Mouse (Mus musculus) CD4-positive, CD25-positive, alpha-beta regulatory T cell, adult 4 months (primary cell): ENCODE data around the gene 2610507B11Rik. TPM values are rescaled to one million over a fixed set of nuclear protein-coding genes. Genes with fewer than 3 reads are reported as not detected.

Experiments
- ATAC-seq: one replicate; pipeline ENCODE4 v1.8.0; 2017
- polyA plus RNA-seq, 2 experiments: library from polyadenylated mRNA; unstranded; fragments of 100-300 nt; shearing (Covaris generic); gene quantifications; one replicate each; pipeline ENCODE4 v1.2.1; 2017

The 2610507B11Rik gene
- polyA plus RNA-seq, 2 experiments from 2014 or later, result 34.2 to 48.1 TPM

- no peak for ATAC-seq
These were observed 27.7 kb downstream of the 2610507B11Rik start for GRCm38 (mm10) chr11:78289146-78289763.

DNA sequence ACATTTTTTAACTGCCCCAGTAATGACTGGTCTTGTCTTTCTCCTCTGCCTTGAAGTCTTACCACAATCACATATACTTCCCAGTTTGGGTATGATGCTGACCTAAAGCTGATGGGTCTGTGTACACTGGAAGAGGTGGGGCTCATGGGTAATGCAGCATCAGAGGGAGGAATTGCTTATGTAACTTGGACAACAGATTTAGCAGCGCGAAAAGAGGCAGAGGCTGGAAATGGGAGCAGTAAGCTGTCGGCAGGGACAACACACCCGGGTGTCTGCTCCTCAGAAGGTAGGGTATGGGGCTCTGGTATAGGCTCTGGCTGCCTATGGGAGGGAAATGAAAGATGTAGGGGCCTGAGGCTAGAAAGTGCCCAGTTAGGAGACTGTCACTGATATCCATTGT, 29.1 kb downstream of the 2610507B11Rik start, which contains the start of gene BC030499:
TSS of gene BC030499 (plus strand) at position 188 of the 400 bp plus-strand sequence.
- no peak for ATAC-seq

- no peak for ATAC-seq
These were observed 33.0 kb downstream of the 2610507B11Rik start for GRCm38 (mm10) chr11:78294585-78294984.

- ATAC-seq, result no peak
These were observed 39.4 kb downstream of the 2610507B11Rik start for GRCm38 (mm10) chr11:78300917-78301316.

- ATAC-seq, result peak; percentile 100
These were observed 40.0 kb downstream of the 2610507B11Rik start, which contains the start of gene Spag5 for GRCm38 (mm10) chr11:78301357-78302084. TSS of gene Spag5 (plus strand) at chr11:78301529.

DNA sequence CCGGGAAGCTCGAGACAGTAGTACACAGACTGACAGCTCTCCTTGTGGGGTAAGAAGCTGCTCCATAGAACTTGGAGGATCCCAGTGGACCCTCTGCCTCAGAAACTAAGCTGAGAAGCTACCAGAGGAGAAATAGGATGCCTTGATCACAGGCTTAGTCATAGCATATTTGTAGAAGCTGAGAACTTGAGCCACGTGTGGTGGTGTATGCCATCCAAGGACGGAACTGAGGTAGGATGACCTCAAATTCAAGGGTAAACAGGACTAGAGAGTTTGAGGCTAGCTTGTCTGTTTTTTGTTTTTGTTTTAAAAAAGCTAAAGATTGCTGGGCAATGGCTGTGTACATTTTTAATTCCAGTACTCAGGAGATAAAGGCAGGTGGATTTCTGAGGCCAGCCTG, 43.7 kb downstream of the 2610507B11Rik start:
- ATAC-seq, result no peak

DNA sequence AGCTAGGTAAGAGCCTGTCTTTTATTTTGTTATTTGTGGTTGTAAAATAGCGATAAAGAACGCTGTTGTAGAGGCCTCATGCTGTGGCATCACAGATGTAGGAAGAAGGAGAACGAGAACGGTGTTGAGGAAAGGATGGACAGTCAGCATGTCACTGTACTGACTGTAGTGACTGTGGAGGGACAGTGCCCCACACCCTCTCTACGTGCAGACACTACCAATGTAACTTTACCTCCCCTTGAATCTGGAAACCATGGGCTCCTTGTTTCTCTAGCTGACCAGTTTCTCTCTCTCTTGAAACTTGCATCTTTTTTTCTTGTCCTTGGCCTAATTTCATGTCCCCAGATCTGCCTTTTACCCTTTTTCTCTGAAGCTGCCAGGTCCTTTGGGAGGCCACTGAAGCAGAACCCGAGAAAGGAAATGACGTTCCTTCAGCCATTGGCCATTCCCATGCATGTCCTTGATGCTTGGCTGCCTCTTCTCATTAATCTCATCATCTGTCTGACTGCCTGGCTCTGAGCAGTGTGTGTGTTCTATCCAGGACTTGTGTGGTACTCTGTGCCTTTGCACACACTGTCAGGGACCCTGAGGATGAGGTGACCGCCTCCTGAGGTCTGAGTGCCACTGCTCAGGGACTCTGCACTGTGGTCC, 49.4 kb downstream of the 2610507B11Rik start:
- ATAC-seq, result no peak

- no peak for ATAC-seq
These were observed 52.1 kb downstream of the 2610507B11Rik start for GRCm38 (mm10) chr11:78313662-78314061.

DNA sequence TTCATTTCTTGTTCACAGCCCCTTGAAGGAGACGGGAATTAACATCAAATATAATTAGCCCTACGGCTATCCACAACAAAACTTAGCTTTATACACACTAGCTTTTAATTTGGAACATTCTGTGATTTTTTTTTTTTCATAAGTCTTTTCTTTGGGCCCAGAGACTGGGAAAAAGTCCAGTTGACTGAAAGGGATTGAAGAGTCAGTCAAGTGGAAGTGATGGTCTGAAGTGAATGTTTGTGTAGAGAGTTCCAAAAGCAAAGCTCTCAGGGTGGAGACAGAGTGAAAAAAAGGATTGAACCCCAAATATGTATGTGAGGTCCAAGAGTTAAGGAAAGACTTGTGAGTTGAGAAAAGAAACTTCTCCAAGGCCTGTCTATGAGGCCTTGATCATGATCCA, 56.9 kb downstream of the 2610507B11Rik start:
- ATAC-seq, result no peak

DNA sequence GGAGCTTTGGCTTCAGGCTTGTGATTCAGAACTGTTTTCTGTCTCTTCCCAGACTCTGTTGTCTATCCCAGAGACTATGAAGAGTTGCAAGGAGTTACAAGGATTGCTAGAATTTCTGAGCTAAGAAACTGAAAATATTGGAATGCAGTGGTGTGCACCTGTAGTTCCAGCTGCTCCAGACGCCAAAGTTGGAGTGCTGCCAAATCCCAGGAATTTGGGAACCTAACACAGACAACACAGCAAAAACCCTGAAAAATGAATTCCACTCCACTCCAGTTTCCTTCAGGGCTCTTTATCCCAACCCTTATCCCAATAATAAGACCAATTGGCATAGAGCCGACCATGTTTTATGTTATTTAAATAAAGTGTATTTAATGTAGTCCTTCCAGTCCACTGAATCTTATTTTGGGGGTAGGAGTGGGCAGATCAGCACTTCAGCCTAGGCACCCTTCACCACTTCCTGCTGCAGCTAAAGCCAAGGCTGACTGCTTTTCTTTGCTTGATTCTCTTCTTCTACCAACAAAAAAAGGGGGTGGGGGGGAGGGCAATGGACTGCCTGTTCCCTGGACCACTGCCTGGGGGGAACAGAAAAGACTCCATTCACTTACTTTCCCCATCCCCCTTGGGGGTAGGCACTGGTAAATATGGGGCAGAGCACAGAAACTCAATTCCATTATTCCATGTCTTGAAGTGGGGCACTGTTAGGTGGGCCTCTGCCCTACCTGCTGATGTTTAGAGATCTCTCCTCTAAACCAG, 60.7 kb downstream of the 2610507B11Rik start:
- peak; percentile 26 for ATAC-seq

DNA sequence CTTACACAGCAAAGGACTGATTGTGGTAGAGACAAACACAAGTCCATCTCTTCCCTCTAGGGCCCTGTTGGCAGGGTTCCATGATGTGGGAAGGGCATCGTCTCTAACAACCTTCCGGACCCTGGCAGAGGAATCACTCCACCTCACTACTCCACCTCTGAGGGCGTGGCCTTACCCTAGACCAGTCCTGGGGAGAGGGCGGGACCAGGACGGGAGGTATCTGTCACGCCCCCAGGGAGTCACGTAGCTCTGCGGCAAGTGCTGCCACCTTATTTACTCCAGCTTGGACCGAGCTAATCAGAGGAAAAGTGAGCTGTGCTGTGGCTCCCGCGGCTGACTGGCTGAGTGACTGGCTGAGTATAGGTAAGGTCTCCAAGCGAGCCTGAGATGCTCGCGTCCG, 61.3 kb downstream of the 2610507B11Rik start, which contains the start of gene Aldoc:
TSS of gene Aldoc (plus strand) at position 109 of the 400 bp plus-strand sequence.
- ATAC-seq, result peak; percentile 97

DNA sequence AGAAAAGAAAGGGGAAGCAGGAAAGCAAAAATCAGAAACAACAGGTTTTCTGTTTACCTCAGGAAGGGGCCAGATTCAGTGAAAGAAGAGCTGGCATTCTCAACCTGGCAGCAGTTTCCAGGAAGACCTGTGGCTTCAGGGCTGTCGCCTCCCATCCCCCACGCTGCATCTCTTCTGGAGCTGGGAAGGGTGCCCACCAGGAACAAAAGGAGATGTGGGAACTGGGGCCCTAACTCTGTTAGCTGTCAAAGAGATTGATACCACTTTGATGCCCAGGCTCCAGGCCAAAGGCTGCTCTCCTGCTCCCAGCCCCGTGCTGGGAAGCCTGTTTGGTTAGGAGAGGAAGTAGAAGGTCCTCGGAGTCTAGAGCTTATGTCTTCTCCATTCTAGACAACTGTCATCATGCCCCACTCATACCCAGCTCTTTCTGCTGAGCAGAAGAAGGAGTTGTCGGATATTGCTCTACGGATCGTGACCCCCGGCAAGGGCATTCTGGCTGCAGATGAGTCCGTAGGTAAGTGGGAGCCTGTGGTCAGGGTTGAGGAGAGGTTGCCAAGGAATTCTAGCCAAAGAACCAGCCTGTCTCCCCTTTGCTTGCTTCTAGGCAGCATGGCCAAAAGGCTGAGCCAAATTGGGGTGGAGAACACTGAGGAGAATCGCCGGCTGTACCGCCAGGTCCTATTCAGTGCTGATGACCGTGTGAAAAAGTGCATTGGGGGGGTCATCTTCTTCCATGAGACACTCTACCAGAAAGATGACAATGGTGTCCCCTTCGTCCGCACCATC, 62.6 kb downstream of the 2610507B11Rik start:
- ATAC-seq, result no peak

DNA sequence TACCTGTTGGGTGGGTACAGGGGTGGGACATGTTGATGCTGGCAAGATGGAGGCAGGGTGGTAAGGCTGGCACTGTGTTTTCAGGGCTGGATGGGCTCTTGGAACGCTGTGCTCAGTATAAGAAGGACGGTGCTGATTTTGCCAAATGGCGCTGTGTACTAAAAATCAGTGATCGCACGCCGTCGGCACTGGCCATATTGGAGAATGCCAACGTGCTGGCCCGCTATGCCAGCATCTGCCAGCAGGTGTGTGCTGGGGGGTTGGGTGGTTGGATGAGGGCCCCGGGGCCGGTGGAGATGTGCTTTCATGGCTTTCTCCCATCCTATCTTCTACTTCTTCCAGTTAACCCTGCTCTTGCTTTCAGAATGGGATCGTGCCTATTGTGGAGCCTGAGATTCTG, 63.4 kb downstream of the 2610507B11Rik start:
- ATAC-seq, result no peak

DNA sequence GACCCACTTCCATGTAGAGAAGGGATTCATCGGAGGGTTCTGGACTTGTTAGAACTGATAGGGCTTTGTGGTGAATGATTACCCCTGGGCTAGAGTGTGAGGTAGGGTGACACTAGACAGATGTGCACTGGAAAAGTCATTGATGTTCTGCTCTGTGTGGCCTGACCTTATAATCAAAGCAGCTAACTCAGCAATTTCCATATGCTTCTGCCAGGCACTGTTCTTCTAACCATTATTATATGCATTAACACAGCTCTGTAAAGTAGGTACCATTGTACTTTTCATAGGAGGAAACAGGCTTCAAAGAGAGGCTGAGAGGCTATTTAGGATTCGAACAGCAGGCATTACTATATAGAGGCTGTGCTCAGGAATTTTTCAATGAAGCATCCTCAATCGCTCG, 65.7 kb downstream of the 2610507B11Rik start:
- ATAC-seq, result no peak

DNA sequence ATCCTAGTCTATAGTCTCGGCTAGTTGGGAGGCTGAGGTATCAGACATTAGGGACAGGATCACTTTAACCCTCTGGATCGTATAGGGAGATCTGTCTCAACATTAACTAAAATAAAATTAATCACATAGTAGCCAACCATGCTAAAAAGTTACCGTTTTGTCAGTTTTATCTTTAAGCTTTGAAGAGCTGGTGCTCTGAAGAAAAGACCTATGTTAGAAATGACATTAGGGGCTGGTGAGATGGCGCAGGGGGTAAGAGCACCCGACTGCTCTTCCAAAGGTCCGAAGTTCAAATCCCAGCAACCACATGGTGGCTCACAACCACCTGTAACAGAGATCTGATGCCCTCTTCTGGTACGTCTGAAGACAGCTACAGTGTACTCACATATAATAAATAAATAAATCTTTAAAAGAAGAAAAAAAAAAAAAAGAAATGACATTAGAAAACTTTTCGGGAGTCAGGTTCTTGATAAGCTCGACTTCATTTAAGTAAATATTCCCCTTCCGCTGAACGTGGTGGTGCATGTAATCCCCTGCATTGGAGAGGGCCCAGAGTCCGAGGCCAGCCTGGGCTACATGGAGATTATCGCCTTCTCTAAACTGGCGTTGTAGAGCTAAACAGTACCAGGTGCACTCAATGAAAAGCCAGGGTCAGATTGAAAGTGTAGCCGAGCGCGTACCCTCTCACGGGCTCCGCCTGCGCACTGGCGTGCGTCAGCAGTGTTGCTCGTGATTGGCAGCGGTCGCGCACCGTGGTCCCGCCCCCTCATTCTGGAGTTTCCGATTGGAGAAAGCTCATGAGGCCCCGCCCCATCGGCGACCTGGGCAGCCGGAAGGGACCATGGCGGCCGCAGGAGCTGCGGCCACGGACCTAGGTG, 66.3 kb downstream of the 2610507B11Rik start, which contains the start of gene Pigs:
TSS of gene Pigs (plus strand) at position 782 of the 878 bp plus-strand sequence.
- peak; percentile 99 for ATAC-seq

DNA sequence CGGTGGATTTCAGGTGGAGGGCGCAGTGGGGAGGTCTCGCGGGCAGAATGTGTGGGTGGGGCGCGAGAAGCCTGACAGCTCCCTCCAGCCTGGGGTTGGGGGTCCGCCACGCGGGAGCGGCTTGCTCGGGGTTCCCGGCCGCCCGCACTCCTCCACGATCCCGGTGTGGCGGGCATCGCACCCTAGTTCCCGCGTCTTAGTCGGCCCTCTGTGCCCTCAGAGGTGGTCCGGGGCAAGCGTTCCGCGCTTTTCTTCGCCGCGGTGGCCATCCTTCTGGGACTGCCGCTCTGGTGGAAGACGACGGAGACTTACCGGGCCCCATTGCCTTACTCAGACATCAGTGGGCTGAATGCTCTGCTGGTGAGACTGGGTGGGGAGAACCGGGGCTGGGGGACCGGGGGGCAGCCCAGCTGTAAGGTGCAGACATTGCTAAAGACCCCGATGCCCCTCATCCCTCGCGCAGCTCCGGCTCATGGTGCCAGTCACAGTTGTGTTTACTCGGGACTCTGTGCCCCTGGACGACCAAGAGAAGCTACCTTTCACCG, 67.0 kb downstream of the 2610507B11Rik start:
- ATAC-seq, result peak; percentile 58

DNA sequence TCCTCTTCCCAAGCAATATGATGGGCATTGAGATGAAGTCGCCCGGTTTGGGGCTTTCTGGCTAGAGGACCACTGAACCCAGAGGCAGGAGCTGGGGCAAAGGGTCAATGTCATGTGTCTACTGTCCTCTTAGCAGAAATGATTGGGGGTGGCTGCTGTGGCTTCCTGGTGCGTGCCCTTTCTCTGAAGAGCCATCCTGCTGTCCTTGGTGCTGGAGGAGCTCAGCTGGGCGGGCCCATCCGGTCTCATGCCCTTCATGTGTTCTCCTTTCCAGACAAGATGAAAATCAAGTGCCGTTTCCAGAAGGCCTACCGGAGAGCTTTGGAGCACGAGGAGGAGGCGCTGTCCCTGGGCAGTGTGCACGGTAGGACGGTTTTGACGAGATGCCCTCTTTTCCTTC, 71.1 kb downstream of the 2610507B11Rik start:
- no peak for ATAC-seq

DNA sequence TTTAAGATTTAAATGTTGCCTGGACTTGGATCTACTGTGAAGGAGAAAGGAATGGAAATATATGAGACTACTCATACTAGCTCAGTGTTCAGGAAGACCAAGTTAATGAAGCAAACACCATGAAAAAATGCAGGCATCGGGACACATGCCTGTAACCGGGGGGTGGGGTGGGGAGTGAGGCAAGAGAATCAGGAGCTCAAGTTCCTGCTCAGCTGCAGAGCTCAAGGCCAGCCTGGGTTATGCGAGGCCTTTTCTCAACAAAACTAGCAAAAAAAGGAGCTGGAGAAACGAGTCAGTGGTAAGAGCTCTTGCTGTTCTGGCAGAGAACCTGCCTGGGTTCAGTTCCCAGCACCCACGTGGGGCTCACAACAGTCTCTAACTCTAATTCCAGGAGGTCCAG, 72.4 kb downstream of the 2610507B11Rik start:
- no peak for ATAC-seq

GRCm38 (mm10) chr11:78337040-78337439, 75.5 kb downstream of the 2610507B11Rik start:
- no peak for ATAC-seq
